Mouse (Mus musculus) liver, embryonic 14.5 days (tissue): ENCODE measurements around the gene Fam229b.

Source experiments
- CTCF ChIP-seq: IDR thresholded peaks from 2 replicates; pipeline ENCODE4 v1.5.1; 2016; ENCODE audit warnings: antibody characterized with exemption, low read depth, control low read depth
- EP300 ChIP-seq: IDR thresholded peaks from 2 replicates; pipeline ENCODE4 v1.6.1; 2016; ENCODE audit warnings: antibody characterized with exemption, low read depth

GRCm38 (mm10) chr10:39157321-39157720 lies 23.6 kb upstream of the Fam229b start:
- TF ChIP-seq CTCF, result no peak
- TF ChIP-seq EP300, result no peak
